Mouse (Mus musculus) MEL (cell line): Measurements from ENCODE around the gene Arpp19.

ENCODE experiments used
- CTCF ChIP-seq, 3 experiments: IDR thresholded peaks in 2 of 3; conservative IDR thresholded peaks in 1 of 3; 2 replicates each; pipeline ENCODE4 v1.5.1; 2011 to 2012; ENCODE audit warnings: low read length in 3 of 3, low read depth in 2 of 3, mild to moderate bottlenecking in 2 of 3, improper control_type of control experiment in 1 of 3, inconsistent platforms in 1 of 3, mixed read lengths in 1 of 3, moderate library complexity in 1 of 3; ENCODE audit not compliant: control insufficient read depth in 1 of 3, insufficient read depth in 1 of 3, poor library complexity in 1 of 3, severe bottlenecking in 1 of 3
- EP300 ChIP-seq, 2 experiments: IDR thresholded peaks; 2 replicates each; pipeline ENCODE4 v1.6.1; 2011; ENCODE audit warnings: improper control_type of control experiment in 2 of 2, low read length in 2 of 2, low read depth in 1 of 2, mild to moderate bottlenecking in 1 of 2
- ETS1 ChIP-seq: IDR thresholded peaks from 2 replicates; pipeline ENCODE4 v1.6.1; 2012; ENCODE audit warnings: low read depth, mild to moderate bottlenecking, inconsistent platforms, low read length, improper control_type of control experiment, moderate library complexity
- POLR2A ChIP-seq, 2 experiments: IDR thresholded peaks; 2 replicates each; pipeline ENCODE4 v1.6.1; 2011 to 2012; ENCODE audit warnings: low read length in 2 of 2, mild to moderate bottlenecking in 2 of 2, control low read depth in 1 of 2, improper control_type of control experiment in 1 of 2, low read depth in 1 of 2, moderate library complexity in 1 of 2; ENCODE audit not compliant: control insufficient read depth in 1 of 2, insufficient read depth in 1 of 2, poor library complexity in 1 of 2
- USF1 ChIP-seq: IDR thresholded peaks from 2 replicates; pipeline ENCODE4 v1.6.1; 2014; ENCODE audit warnings: low read depth, mild to moderate bottlenecking, inconsistent platforms, low read length, improper control_type of control experiment, moderate library complexity
- USF2 ChIP-seq, 2 experiments: IDR thresholded peaks; 2 replicates each; pipeline ENCODE4 v1.6.1; 2011 to 2012; ENCODE audit warnings: improper control_type of control experiment in 2 of 2, low read length in 2 of 2, borderline replicate concordance in 1 of 2, inconsistent platforms in 1 of 2, low read depth in 1 of 2, mild to moderate bottlenecking in 1 of 2; ENCODE audit not compliant: insufficient read depth in 1 of 2

DNA sequence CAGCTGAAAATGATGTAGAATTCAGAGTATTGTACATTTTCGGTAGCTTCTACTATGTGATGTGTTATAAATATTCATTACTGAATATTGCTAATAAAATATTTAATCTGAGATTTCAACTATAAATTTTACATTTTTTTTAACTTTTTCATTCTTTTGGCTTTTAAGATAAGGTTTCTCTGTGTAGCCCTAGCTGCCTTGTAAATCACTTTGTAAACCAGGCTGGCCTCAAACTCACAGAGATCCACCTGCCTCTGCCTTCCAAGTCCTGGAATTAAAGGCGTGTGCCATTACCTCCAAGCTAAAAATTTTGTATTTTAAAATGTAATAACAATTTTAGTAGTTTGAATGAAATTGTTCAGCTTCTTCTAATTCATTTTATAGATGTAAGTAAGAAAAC, 20.8 kb upstream of the Arpp19 start:
- TF ChIP-seq EP300 (IDR thresholded peaks at IDR 0.05; ENCODE audit: low read depth in 1 of 2, low read length in 2 of 2) (no peak), USF1 (no peak), CTCF (IDR thresholded peaks at IDR 0.05 in 2 of 3, conservative IDR thresholded peaks at IDR 0.05 in 1 of 3; ENCODE audit: control insufficient read depth in 1 of 3, insufficient read depth in 1 of 3, low read depth in 2 of 3, low read length in 3 of 3, poor library complexity in 1 of 3, severe bottlenecking in 1 of 3) (no peak), POLR2A (IDR thresholded peaks at IDR 0.05; ENCODE audit: control insufficient read depth in 1 of 2, insufficient read depth in 1 of 2, low read depth in 1 of 2, low read length in 2 of 2, poor library complexity in 1 of 2) (no peak), USF2 (IDR thresholded peaks at IDR 0.05; ENCODE audit: borderline replicate concordance in 1 of 2, insufficient read depth in 1 of 2, low read depth in 1 of 2, low read length in 2 of 2) (no peak), ETS1 (no peak)
